In the genomic region with DNA sequence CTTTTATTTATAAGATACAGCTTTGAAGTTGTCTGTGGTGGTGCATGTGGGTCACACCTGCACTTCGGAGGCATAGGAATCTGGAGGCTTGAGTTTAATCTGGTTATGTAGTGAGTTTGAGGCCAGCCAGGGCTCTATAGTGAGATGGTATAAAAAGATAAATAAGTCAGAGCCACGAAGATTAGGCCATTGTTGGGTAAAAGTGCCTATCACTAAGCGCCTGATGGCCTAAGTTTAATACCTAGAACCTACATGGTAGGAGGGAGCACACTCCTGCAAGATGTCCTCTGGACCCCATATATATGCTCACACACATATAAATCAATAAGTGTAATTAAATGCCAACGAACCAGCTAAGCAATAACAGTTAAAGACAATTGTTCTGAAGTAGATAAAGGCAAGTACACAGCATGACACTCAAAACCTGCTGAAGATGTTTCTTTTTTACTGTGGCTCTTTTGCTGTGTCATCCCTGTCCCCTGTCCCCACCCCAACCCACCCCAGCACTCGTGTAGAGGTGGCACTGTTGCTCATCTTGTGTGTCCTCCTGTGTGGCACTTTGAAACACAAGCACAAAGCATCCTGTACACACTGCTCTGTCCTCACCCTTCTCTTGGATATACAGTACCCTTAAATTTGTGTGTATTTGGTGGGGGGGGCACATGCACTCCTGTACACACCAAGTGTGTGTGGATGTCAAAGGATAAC, we compare ENCODE assay signal across 14 mouse cellular contexts.
"Had no signal": no experiment of that assay in that cellular context is flagged by ENCODE, and none has a peak within 500 bp of the region (broad histone marks: within the 10 kb centered on the region; RNA-seq: fewer than 3 reads in every experiment).

No protein-coding gene starts in this region.

- DNase-seq: kidney, adult 8-10 months; kidney, postnatal 25 days; layer of hippocampus, adult 9-11 months; layer of hippocampus, postnatal 36 days; lung, postnatal 14 days; right cerebral cortex, postnatal 25 days; thymus, postnatal 36 days had no signal

- H3K27ac ChIP-seq: limb, embryonic 12.5 days; lung, embryonic 15.5 days; macrophage; midbrain, embryonic 13.5 days; stomach, postnatal 0 days had no signal

- ATAC-seq: inflammation-experienced regulatory T-cells, adult 6 months; intestine, postnatal 0 days; midbrain, embryonic 13.5 days had no signal

- H3K36me3 ChIP-seq: limb, embryonic 12.5 days; lung, embryonic 15.5 days had no signal

- H3K4me1 ChIP-seq: limb, embryonic 12.5 days; lung, embryonic 15.5 days; midbrain, embryonic 13.5 days had no signal

- H3K9ac ChIP-seq: limb, embryonic 12.5 days; lung, embryonic 15.5 days; midbrain, embryonic 13.5 days had no signal

- H3K4me2 ChIP-seq: limb, embryonic 12.5 days; lung, embryonic 15.5 days; midbrain, embryonic 13.5 days had no signal

- H3K9me3 ChIP-seq: limb, embryonic 12.5 days; lung, embryonic 15.5 days; midbrain, embryonic 13.5 days had no signal

- H3K27me3 ChIP-seq: limb, embryonic 12.5 days; lung, embryonic 15.5 days; midbrain, embryonic 13.5 days had no signal

- H3K4me3 ChIP-seq: limb, embryonic 12.5 days; lung, embryonic 15.5 days; midbrain, embryonic 13.5 days had no signal
